Mouse (Mus musculus) gastrocnemius, postnatal 4 days (tissue): ENCODE measurements around the gene Bcas3. TPM values are rescaled to one million over a fixed set of nuclear protein-coding genes. Genes with fewer than 3 reads are reported as not detected.

Experiments
- DNase-seq, 2 experiments: peaks; one replicate each; pipeline ENCODE4 v3.0.0; 2021 to 2022; ENCODE audit warnings: low spot score in 2 of 2, mixed read lengths in 2 of 2
- total RNA-seq, 2 experiments: library from RNA; stranded (reverse); gene quantifications; 2 replicates each; pipeline ENCODE4 v1.2.3; 2021

The Bcas3 gene
- total RNA-seq, 2 experiments from 2014 or later, result 37.5 to 47.1 TPM

DNA sequence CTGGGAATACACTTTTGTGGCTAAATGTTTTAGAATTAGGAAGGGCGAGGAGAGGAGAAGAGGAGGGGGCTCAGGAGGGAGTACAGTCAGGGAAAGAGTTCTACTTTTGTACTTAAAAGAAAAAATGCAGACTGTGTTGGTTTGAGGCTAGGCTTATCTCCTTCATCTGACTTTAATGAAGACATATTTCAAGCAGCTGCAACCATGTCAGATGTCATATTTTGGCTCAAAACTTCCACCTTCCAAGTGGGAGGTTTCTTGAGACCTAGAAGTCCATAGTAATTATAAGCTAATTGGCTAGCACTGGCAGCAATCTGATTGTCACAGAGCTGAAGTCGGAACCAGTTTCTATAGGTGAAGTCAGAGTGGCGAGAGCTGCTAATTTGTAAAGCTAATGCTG is 384.9 kb downstream of the Bcas3 start:
- DNase-seq, result no peak

DNA sequence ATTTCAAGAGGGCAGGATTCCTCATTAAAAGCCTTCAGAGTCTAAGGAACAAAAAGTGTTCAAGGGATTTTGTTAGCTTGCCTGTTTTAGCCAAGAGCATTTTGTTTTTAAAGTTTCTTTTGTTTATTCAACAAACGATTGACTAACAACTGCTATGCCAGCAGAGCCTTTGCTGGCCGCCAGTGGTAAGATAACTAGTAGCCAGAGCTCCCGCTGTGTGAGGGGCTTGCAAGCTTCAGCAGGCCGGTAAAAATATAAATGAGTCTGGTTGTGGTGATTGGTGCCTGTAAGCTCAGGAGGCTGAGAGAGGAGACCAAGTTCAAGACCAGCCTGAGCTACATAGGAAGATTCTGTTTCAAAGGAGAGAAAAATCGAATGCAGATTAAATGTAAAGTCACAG is 385.6 kb downstream of the Bcas3 start:
- DNase-seq, result no peak

DNA sequence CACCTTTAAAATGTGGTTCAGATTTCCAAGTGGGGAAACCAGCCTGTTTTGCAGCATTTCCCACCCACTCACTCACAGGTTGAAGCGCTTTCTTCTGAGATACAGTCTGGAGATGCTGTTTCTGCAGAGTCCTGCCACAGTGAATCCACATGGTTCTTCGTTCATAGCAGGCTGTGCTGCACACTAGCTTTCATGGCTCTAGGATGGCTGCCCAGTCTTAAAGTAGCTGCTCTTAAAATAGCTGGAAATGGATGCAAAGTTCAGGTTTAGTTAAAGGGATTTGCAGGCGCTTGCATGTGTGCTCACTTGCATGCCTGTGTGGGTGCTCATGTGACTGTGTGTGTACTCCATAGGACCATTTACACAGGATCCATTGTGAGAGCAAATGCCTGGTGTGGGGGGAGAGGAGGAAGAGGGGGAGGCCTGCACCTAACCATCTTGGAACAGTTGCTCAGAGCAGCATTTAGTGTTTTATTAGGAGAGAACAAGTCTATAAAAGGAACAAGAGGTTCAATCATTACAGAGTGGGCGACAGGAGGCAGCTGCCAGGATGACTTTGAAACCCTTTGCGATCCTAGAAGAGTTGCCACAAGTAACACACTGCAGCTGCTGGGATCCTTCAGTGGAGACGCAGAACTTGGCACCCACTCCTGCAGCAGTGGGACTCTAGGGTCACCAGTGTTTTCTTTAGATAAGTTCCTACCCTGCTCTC is 386.5 kb downstream of the Bcas3 start:
- DNase-seq, result peak in 1 of 2 experiments; percentile 50

DNA sequence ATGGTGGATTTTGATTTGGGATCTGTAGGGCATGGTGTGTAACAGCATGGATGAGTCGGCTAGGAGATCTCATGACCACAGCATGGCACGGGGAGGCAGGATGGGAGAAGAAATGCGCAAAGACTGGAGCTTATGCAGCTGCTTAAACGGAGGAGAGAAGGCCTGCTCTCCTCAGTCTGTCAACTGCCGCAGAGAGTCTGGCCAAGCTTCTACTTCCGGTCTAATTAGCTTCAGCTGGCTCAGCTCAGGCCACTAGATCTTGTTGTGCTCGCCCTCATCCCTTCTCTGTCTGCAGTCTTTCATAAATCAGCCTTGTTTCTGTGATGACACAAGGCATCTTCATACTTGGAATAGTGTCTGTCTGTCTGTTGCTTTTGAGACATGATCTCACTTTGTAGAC is 393.4 kb downstream of the Bcas3 start:
- DNase-seq, result no peak

DNA sequence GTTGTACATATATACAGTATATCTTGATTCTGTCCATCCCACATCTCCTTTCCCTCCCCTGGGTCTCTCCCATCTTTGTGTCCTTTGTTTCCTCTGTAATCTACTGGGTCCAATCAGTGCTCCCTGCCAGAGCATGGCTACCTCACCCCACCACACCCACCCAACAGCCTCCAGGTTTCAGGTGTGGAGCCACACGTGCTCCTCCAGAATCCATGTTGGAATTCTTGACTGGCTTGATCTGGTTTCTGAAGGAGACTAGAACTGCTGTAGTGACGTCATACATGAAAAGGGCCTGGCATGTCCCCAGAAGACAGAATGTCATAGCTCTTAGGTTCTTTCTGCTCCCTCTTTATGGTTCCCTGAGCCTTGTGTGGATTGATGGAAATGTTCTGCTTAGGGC is 395.9 kb downstream of the Bcas3 start:
- DNase-seq, result no peak

DNA sequence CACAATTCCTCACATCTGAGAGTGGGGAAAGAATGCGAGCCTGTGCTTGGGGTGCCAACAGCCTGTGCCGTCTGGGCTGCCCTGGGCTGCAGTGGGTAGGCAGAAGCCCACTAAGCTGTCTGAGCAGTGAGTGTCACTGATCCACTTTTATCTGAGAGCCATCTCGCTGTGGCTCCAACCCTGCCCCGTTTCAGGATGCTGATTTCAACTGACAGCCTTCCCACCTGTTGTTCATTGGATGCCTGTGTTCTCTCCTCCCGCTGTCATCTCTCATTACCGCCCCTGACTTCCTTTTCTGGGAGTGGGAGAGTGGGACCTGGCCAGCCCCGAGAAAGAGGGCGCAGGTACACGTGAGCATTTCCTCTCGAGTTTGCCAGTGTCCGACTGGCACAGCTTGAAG is 398.2 kb downstream of the Bcas3 start:
- no peak for DNase-seq

DNA sequence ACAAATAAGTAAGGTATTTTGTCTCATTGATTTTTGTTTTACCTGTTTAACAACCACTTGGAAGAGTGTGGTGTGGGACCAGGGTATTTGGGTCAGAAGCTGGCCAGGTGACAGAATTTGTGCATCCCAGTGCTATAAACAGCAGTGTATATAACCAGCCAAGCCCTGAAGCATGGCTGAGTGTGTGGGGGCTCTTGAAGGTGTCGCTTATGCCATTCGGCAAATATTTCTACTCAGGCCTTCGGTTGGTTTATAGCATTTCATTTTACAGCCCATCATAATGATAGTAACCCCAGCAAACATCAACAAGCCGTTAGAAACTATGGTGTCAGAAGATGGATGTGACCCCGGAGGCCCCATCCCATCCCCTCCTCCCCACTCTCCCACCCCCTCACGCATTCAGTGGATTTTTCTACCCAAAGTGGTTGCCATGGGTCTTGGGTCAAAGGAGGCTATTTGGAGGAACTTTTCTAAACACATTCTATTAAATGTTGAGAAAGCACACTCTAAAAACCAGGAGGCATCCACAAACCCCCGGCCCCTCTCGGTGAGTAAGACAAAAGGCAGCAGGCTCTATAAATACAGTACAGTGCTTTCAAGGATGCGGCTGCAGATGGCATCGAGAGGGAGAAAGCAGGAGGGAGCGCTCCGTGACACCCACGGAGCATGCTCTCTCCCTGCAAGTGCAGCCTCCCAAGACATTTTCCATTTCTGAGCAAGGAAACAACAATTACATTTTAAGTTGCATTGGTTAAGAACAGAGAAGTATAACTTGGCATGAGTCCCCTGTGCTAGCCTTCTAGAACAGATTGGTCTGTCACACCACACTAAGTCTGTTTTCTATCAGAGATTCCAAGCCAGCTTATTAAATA is 401.9 kb downstream of the Bcas3 start:
- DNase-seq, result no peak

DNA sequence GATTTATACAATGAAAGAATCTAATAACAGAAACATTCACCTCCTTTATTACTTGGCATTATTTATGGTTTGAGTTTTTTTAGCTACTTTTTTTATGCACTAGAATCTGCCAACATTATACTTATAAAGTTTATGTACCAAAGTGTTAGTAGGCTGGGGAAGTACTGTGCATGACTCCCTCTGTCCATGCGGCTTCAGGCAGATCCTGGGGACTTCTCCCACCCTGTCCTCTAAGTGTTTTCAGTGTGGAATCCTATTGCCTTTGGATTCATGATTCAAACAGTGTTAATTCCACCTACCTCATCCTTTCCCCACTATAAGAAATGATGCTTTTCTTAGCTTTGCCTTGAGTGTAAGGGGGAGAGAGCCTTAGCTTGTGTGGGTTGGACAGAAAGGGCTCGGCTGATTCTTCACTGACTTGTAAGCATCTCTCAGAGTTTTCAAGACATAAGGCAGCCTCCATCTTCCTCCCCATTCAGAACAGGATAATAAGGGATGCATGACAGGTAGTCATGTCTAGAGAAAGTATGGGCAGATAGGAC is 402.6 kb downstream of the Bcas3 start:
- no peak for DNase-seq

DNA sequence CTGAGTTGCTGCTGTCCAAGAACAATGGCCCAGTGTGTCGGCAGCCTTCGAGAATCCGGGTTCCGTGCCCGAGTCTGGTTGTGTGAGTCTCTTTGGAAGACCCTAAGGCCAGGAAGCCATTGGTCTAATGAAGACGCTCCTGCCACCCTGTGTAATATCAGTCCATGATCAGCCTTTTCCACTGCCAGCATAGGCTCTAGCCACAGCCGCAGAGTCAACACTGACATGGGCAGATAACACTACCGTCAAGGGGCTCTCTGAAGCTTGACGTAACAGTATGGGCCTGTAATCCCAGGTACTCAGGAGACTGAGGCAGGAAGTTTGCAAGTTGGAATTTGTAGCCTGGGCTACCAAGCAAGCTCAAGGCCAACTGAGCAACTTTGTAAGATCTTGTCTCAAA is 405.9 kb downstream of the Bcas3 start:
- DNase-seq, result no peak

DNA sequence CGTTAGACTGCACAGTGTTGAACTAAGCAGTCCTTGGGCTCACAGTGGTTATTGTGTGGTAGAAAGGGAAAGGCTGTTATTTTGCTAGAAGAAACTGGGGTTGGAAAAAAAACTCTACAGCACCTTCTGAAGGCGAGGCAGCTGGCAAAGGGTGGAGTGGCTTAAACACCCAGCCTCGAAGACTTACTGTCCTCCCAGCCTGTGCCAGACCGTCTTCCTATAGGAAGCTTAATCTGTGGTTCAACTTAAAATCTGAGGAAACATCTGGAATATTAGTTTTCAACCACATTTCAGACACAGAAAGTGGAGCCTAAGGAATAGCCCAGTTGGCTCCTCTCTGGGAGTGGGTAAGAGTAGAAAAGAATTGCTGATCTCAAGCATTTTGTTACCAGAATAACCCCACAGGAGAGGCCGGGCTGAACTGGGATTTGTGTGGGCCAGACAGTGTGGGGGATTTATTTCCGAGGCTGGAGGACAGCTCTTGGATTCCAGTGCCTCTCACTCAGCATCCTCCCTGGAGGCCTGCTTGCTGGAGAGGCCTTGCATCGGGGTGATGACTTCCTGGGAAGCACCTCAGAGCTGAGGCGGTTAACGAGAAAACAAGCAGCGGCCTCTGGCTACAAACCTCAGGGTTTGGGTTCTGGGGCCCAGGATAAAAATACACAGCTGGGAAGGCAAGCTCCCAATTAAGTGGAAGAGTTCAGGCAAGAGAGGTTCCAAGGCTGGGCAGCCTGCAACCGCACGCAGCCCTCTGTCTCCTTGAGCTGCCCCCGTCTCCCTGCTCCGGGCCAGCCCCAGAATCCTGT is 406.9 kb downstream of the Bcas3 start:
- peak in 1 of 2 experiments; percentile 70 for DNase-seq

DNA sequence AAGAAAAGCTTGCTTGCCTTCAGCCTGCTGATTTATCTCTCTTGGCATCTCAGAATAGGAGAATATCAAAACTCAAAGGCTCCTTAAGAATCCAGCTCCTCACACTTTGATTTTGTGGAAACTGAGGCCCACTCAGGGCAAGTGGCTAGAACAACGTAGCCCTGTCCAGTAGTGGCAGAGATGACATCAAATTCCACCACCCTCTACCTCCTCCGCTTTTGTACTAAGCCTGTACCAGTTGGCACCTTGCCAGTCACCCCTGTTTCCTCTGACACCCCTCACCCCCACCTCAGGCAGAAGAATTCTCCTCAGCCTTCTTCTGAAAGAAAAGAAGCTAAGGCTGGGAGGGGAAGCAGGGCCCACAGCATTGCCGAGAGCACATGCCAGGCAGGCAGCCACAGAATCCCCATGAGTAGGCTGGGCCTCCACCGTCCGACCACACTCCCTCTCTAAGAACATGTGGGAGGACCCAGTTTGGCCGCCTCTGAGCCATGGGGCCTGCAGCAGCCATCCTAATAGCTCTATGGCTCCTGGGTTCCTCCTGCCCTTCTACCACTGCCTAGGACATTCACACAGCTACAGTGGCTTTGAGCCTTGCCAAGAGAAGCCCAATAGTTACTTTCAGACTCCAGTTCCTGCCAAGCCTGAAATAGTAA is 407.6 kb downstream of the Bcas3 start:
- peak; percentile 43 to 66 for DNase-seq

DNA sequence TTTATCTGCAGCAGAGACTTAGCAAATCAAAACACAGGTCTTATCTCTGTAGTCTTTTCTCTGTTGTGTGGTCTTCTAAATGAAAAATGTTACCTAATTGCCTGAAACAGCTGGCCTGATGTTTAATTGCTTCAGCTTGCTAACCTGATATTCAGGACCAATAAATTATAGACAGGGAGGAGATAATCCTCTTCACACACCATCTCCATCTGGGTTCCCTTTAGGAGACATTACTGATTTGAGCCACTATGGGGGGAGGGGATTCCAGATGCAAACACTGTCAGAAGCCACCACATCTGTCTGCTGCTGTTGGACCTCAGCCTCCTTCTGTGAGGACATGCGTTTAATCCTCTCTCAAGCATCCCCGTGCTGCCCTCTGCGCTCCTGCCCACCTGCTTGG is 408.2 kb downstream of the Bcas3 start:
- DNase-seq, result no peak

DNA sequence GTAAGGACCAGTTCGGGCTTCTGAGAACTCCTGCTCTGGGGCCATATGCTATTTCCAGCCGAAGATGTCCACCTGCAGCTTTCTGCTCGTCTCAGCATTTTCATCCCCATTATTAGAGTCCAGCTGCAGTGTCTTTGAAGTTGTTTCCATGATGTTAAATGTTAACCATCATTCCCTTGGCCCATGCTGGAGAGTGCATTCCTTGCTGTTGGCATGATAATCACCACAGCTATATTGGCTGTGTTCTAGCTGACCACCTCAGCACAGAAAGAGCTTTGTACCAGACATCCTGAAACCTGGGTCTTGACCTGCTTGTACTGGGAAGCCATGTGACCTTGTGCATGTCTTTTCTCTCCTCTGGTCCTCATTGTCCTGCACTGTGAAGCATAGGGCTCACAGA is 410.7 kb downstream of the Bcas3 start:
- DNase-seq, result no peak

DNA sequence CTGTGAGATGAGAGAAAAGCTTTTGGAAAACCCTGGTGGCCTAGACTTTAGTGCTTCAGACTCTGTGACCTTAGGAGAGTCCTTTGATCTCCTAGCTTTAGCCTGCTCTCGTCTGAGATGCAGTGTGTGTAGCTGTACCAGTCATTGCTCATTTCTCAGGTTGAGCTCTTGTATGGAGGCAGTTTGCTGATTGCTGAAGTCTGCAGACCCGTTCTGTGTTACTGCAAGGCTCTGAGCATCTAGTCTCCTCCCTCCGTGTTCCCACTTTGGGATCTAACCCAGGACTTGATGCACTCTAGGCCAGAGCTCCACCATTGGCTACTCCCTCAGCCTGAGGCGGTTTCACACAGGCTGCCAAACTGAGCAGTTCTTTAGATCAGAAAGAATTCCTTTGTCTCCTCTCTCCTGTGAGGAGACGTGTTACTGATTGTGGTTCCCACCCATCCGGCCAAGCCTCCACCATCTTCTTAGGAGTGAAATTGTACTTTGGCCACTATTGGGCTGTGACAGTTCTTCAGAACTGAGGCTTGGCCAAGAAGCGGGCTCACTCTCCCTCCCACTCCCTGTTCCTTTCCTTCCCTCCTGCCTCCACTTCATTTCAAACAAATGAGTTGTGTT is 413.2 kb downstream of the Bcas3 start:
- no peak for DNase-seq

DNA sequence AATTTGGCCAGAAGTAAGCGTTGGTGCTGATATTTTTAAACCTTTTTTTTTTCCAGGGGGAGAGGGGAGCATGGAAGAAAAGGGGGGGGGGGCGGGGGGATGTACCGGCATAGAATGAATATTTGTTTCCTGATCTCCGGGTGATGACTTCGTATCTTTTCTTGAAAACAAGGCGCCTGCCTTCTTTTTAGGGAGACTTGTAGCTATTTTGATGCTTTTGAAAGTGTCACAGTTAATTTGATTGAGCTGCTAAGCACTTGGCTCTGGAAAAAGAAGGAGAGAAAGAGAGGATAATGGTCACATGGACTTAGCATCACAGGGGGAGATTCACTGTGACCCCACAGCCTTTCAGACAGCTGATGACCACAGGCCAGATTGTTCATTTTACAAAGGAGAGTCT is 413.8 kb downstream of the Bcas3 start:
- no peak for DNase-seq

DNA sequence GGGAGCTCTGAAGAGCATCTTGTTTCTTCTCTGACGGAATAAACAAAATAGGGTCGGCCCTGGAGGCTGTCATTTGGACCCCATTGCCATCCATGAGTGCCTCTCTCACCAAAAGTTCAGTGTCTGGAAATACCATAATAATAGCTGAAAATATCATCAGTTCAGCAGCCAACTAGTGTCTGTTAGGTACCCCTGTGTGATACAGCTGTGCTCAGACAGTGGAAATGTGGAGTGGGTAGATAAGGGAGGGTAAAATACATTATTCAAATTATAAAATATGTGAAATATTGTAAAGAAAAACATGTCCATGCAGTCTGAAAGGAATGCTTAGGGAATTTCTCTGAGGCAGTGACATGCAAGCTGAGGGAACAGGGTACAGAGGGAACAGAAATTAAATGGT is 416.8 kb downstream of the Bcas3 start:
- DNase-seq, result no peak

DNA sequence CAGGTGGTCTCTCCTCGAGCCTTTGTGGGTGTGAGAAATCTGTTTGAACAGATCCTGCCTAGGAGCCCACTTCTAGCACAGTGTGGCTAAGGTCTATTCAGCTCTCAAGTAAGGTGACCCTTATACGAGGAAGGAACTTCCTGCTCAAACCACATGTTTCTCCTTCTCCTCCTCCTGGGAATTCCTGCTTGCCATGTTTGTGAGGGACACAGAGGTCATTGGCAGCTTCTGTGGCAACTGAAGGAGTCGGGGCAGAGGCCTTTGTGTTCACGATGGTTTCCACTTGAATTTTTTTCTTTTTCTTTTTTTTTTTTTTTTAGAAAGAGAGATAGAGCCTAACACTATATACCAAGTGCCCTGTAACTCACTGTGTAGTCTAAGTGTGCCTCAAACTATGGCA is 420.4 kb downstream of the Bcas3 start:
- no peak for DNase-seq

DNA sequence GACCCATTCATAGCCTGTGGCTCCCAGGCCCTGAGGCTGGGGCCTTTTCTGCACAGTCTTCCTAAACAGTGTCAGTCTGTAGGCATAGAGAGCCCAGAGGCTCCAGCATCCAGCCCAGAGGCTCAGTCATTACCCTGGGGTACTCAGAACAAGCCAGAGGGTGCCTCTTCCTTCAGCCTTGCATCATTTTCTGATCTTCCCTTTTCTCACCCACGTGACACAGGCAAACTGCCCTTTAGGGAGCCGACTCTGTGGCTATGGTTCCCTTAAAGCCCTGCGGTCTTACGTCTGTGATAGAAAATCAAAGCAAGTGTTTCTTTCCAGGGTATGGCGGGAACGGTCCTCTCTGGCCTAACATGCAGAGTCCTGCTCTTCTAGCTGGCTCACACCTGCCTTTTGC is 421.7 kb downstream of the Bcas3 start:
- no peak for DNase-seq

DNA sequence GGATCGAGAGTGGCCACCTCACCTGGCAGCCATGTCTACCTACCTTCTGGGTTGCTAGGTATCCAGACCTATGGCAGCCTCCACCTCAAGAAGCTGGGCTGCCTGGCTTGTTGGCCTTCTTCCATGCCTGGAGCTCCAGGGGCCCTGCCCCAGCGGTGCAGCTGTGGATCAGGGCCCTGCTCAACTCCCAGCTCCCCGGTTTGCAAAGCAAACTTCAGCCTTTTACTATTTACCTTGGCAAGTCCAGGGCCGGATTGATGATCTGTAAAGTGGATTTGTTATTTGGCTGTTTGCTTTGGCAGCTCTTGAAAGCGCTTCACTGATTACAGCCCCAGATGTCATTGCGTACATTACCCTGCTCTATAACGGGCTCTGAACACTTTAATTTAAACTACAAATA is 422.5 kb downstream of the Bcas3 start:
- DNase-seq, result no peak

DNA sequence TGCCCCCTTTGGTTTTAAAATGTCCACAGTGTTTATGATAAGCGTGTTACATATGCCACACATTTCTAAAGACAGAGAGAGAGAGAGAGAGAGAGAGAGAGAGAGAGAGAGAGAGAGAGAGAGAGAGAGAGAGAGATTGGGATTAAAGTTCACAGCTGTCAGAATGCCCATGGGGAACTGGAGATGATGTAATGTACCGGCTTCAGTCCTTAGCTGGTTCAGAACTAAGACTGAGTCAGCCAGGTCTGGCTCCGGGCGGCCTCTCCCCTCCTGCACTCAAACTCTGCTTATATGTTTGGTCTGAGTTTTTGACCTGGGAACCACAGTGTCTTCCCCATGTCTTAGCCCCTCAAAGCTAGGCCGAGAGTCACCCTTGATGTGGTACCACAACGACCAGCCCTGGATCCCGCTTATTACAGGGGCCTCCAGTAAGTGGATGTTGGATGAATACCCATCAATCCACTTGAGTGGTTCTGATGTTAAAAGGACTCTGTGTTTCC is 423.9 kb downstream of the Bcas3 start:
- no peak for DNase-seq
